Mouse (Mus musculus) lung, postnatal 0 days (tissue): ENCODE data around the gene Ube3b.

Source experiments
- CTCF ChIP-seq: IDR thresholded peaks from 2 replicates; pipeline ENCODE4 v1.5.1; 2016; ENCODE audit warnings: antibody characterized with exemption, mild to moderate bottlenecking
- EP300 ChIP-seq: IDR thresholded peaks from 2 replicates; pipeline ENCODE4 v1.6.1; 2016; ENCODE audit warnings: antibody characterized with exemption, mild to moderate bottlenecking, control low read depth

DNA sequence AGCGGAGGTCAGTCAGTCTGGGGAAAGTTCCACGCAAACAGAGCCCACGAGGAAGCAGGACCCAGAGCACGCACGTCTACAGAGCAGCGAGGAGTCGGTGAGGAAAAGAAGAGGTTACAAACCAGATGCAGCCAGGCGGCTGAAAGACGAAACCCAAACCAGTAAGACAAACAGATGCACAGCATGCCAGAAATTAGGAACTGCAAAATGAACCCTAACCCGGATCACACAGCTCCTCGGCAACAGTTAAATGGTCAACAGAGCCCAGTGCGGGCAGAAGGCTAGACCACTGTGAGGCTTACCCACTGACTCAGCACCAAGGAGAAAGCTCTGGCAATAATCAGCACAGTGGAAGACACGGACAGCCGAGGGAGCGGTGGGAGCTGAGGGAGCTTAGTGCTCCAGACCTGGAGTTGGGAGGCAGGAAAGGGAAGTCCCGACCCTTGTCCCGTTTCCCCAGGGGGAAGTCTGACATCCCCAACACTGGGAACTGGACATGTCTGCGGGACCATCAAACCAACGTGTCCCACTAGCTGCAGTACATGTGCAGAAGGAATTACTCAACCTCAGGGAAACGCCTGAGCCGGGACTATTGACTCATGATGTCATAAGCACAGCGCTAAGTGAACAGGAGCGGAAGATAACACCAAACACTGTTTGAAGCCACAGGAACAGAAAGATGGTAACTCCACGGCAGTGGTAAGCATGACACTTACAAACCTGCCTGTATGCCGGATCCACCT lies 8.5 kb upstream of the Ube3b start:
- TF ChIP-seq CTCF: no peak
- no peak for TF ChIP-seq EP300
